Mouse (Mus musculus) liver, postnatal 0 days (tissue): ENCODE measurements around the gene March10.

Experiments used
- CTCF ChIP-seq: sonication (generic); IDR thresholded peaks from 2 replicates; pipeline ENCODE4 v1.5.1; 2016; ENCODE audit warnings: antibody characterized with exemption, low read depth
- EP300 ChIP-seq: IDR thresholded peaks from 2 replicates; pipeline ENCODE4 v1.6.1; 2016; ENCODE audit warnings: antibody characterized with exemption, low read depth, mild to moderate bottlenecking

GRCm38 (mm10) chr11:105494786-105495369 is 38.3 kb upstream of the March10 start:
- TF ChIP-seq CTCF (no peak), EP300 (no peak)
